Mouse (Mus musculus) left cerebral cortex, adult 8-10 months (tissue): ENCODE results near the gene Prorsd1. TPM values are rescaled to one million over a fixed set of nuclear protein-coding genes. Genes with fewer than 3 reads are reported as not detected.

Experiments used
- DNase-seq, 2 experiments: peaks; one replicate each; pipeline ENCODE4 v3.0.0; 2022; ENCODE audit warnings: low spot score in 2 of 2
- total RNA-seq, 4 experiments: library from RNA; stranded (reverse); gene quantifications; 2 replicates each; pipeline ENCODE4 v1.2.4; 2022

Prorsd1 gene
- total RNA-seq, 4 experiments from 2014 or later: 3.2 to 6.5 (median 5.5) TPM

GRCm38 (mm10) chr11:29503948-29504893 lies 10.6 kb downstream of the Prorsd1 start:
- DNase-seq: no peak

- no peak for DNase-seq
Measured at GRCm38 (mm10) chr11:29496962-29497361, 17.9 kb downstream of the Prorsd1 start.

- DNase-seq: no peak
Measured at GRCm38 (mm10) chr11:29493135-29493534, 21.7 kb downstream of the Prorsd1 start.

GRCm38 (mm10) chr11:29474676-29475075 lies 40.2 kb downstream of the Prorsd1 start:
- no peak for DNase-seq

Other genes starting within 250 kb of the Prorsd1 start
- 10 to 100 TPM; 52.4 to 62.0 (median 60.7) TPM for gene Ccdc88a, start 141.4 kb downstream of the Prorsd1 start, total RNA-seq
- gene Mtif2, start 11.4 kb upstream of the Prorsd1 start, total RNA-seq: 10 to 100 TPM; 31.6 to 36.7 (median 35.1) TPM
- under 1 TPM in 2 of 4 experiments, not detected in 2; 0.44 to 0.65 TPM for gene Clhc1, start 32.9 kb upstream of the Prorsd1 start, total RNA-seq
- gene Rps27a, start 33.1 kb upstream of the Prorsd1 start, total RNA-seq: 100 to 1,000 TPM; 532 to 582 (median 543) TPM
- 100 to 1,000 TPM; 641 to 748 (median 678) TPM for gene Rtn4, start 177.9 kb upstream of the Prorsd1 start, total RNA-seq